In the genomic region with DNA sequence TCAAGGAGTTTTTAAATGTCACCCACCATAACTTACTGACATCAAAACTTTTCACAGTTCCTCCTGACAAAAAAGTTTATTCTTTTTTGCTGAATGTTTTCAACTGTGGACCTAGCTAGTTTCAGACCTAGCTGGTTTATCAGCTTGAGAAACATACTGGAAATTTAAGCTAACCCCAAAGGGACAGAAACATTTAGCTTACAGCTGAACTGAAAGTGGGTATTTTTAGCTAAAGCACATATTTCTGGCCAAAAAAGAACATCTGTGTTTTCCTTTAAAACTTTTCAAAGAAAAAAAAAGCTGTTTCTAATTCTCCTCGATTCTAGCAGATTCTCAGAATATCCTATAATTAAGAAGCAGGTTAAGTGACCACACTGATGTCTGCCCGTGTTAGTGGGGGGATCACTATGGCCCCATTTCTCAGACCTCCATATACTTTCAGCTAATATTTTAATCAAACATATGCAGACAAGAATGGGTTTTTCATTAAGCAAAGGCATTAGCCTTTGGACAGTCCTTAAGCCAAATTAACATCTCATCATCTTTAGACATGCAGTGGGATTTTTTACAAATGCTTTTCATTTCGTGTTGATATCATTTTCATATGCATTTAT, we compare ENCODE assay signal across 8 mouse cellular contexts. TPM values are rescaled to one million over a fixed set of nuclear protein-coding genes. Genes with fewer than 3 reads are reported as not detected.
A peak's percentile ranks its signal among the peaks of the same experiment; 100 is the strongest.
DNase-seq lines count a peak whose midpoint lies in the region; ATAC-seq and TF ChIP-seq lines count a peak whose summit lies in the region.

No protein-coding gene starts in this region.

- no peak for TF ChIP-seq POLR2A in spleen, adult 2 months (IDR thresholded peaks at IDR 0.05; ENCODE audit: low read depth, low read length)

- no peak for ATAC-seq in forebrain, postnatal 0 days
- ATAC-seq in liver, embryonic 12.5 days = no peak
- ATAC-seq in stomach, postnatal 0 days (ENCODE audit: low FRiP score, low TSS enrichment) = no peak

- TF ChIP-seq CTCF in spleen, adult 2 months (IDR thresholded peaks at IDR 0.05; ENCODE audit: extremely low read depth, insufficient read depth, insufficient read length, insufficient replicate concordance) = no peak
- TF ChIP-seq CTCF in forebrain, postnatal 0 days (IDR thresholded peaks at IDR 0.05; ENCODE audit: low read depth) = no peak
- TF ChIP-seq CTCF in stomach, postnatal 0 days (IDR thresholded peaks at IDR 0.05; ENCODE audit: low read depth) = no peak

- TF ChIP-seq EP300 in stomach, postnatal 0 days (optimal IDR thresholded peaks at IDR 0.05) = no peak

- H3K4me3 ChIP-seq in spleen, adult 2 months (ENCODE audit: extremely low read depth, insufficient read depth, insufficient read length) = peak overlapping the region; percentile 80
- peak overlapping the region; percentile 87 for H3K4me3 ChIP-seq in forebrain, postnatal 0 days (ENCODE audit: low read depth, low read length)
- H3K4me3 ChIP-seq in liver, embryonic 12.5 days = peak overlapping the region; percentile 85
- peak overlapping the region; percentile 88 for H3K4me3 ChIP-seq in stomach, postnatal 0 days (ENCODE audit: low read depth, low read length)

- 9% methylated on average over 3 of the region's 3 CpGs for WGBS in spleen, adult 2 months
- 23% methylated on average over 3 of the region's 3 CpGs for WGBS in forebrain, postnatal 0 days
- 38% methylated on average over 3 of the region's 3 CpGs for WGBS in liver, embryonic 12.5 days (ENCODE audit: insufficient replicate concordance)
- 24% methylated on average over 3 of the region's 3 CpGs for WGBS in stomach, postnatal 0 days

- no peaks in the 10 kb centered on the region for H3K9me3 ChIP-seq in forebrain, postnatal 0 days (ENCODE audit: low read length)
- H3K9me3 ChIP-seq in liver, embryonic 12.5 days (replicated peaks) = no peaks in the 10 kb centered on the region
- no peaks in the 10 kb centered on the region for H3K9me3 ChIP-seq in stomach, postnatal 0 days (ENCODE audit: control insufficient read depth, low read length)

- H3K27ac ChIP-seq in spleen, adult 2 months (ENCODE audit: insufficient read depth, low read length) = peak overlapping the region; percentile 66; the same call in 1 of the 2 replicates
- H3K27ac ChIP-seq in forebrain, postnatal 0 days (ENCODE audit: low read depth, low read length) = peak overlapping the region; percentile 51; the same call in 1 of the 2 replicates
- H3K27ac ChIP-seq in liver, embryonic 12.5 days = peak overlapping the region; percentile 83
- no peak overlapping the region; the same call in 1 of the 2 replicates for H3K27ac ChIP-seq in stomach, postnatal 0 days (replicated peaks)

- H3K27me3 ChIP-seq in spleen, adult 2 months (ENCODE audit: control insufficient read depth, insufficient read depth, low read length) = no peaks in the 10 kb centered on the region
- H3K27me3 ChIP-seq in forebrain, postnatal 0 days (ENCODE audit: insufficient read depth, low read length) = no peaks in the 10 kb centered on the region
- no peaks in the 10 kb centered on the region for H3K27me3 ChIP-seq in liver, embryonic 12.5 days (replicated peaks)
- H3K27me3 ChIP-seq in stomach, postnatal 0 days (ENCODE audit: control insufficient read depth, insufficient read depth, low read length) = no peaks in the 10 kb centered on the region

- peak overlapping the region; percentile 56 for H3K4me2 ChIP-seq in forebrain, postnatal 0 days (ENCODE audit: low read depth)
- peak overlapping the region; percentile 69 for H3K4me2 ChIP-seq in liver, embryonic 12.5 days
- peak overlapping the region; percentile 88 for H3K4me2 ChIP-seq in stomach, postnatal 0 days (replicated peaks; ENCODE audit: low read depth)

- H3K4me1 ChIP-seq in spleen, adult 2 months (ENCODE audit: control insufficient read depth, insufficient read depth, insufficient read length) = peaks cover 13% of the 10 kb centered on the region
- peaks cover 14% of the 10 kb centered on the region; the same call in 1 of the 2 replicates for H3K4me1 ChIP-seq in forebrain, postnatal 0 days (ENCODE audit: insufficient read depth)
- peaks cover 47% of the 10 kb centered on the region for H3K4me1 ChIP-seq in liver, embryonic 12.5 days
- no peaks in the 10 kb centered on the region for H3K4me1 ChIP-seq in stomach, postnatal 0 days (replicated peaks; ENCODE audit: control insufficient read depth, insufficient read depth)

- peak overlapping the region; percentile 99 for H3K9ac ChIP-seq in forebrain, postnatal 0 days
- peak overlapping the region; percentile 99 for H3K9ac ChIP-seq in liver, embryonic 12.5 days
- H3K9ac ChIP-seq in stomach, postnatal 0 days (ENCODE audit: low read length) = peak overlapping the region; percentile 96; the same call in 1 of the 2 replicates

- peaks cover 3% of the 10 kb centered on the region for H3K36me3 ChIP-seq in spleen, adult 2 months (ENCODE audit: control insufficient read depth, insufficient read depth, low read length)
- H3K36me3 ChIP-seq in forebrain, postnatal 0 days (ENCODE audit: insufficient read depth) = 0 out of 2 replicates have a peak, but pooled peaks cover 3% of the 10 kb centered on the region
- peaks cover 8% of the 10 kb centered on the region for H3K36me3 ChIP-seq in liver, embryonic 12.5 days
- H3K36me3 ChIP-seq in stomach, postnatal 0 days (ENCODE audit: control insufficient read depth, insufficient read depth, low read length) = no peaks in the 10 kb centered on the region

- no peak for DNase-seq in spleen, adult 2 months (ENCODE audit: low read depth in 1 of 2, low spot score in 2 of 2)
- DNase-seq in spleen, adult 12 weeks (ENCODE audit: low spot score) = no peak
- DNase-seq in forebrain, postnatal 0 days = no peak
- DNase-seq in stomach, postnatal 0 days (ENCODE audit: low spot score) = no peak
- DNase-seq in thymus, postnatal 4 days = no peak
- DNase-seq in cerebellum, adult 18-20 months = no peak
- DNase-seq in testis, postnatal 14 days (ENCODE audit: low spot score) = no peak

RNA-seq across cellular contexts. Expression of a gene that starts 10.9 kb away (rescaled TPM):
- 11.6 and 15.7 TPM in 2 replicates for polyA plus RNA-seq in spleen, adult 2 months (2012; rRNA removed)
- 79.6 and 97.7 TPM in 2 replicates for total RNA-seq in forebrain, postnatal 0 days (2014; rRNA removed)
- polyA plus RNA-seq in forebrain, postnatal 0 days (2015; fragmentation: Nextera tagmentation; extraction: Ambion mirVana) = 71.5 and 80.1 TPM in 2 replicates
- polyA plus RNA-seq in liver, embryonic 12.5 days (2016; fragmentation: Nextera tagmentation; extraction: Ambion mirVana) = 50.6 and 56.2 TPM in 2 replicates
- 29.7 and 29.9 TPM in 2 replicates for polyA plus RNA-seq in stomach, postnatal 0 days (2015; fragmentation: Nextera tagmentation; extraction: Ambion mirVana)
